Mouse (Mus musculus): ENCODE data around the gene Snrpg. TPM values are rescaled to one million over a fixed set of nuclear protein-coding genes. Genes with fewer than 3 reads are reported as not detected.
A peak's percentile ranks its signal among the peaks of the same experiment; 100 is the strongest.

Gene Snrpg
- polyA plus RNA-seq, 1 experiment from 2014 or later = 889 TPM

GRCm38 (mm10) chr6:86395021-86395420 is 23.9 kb downstream of the Snrpg start:
- Histone ChIP-seq H3K4me3 (peak overlapping the region; percentile 89), H3K36me3 (peaks cover 44% of the 10 kb centered on the region), H3K9me3 (replicated peaks) (no peaks in the 10 kb centered on the region), H3K4me1 (peaks cover 28% of the 10 kb centered on the region), H3K27ac (replicated peaks) (no peak overlapping the region), H3K27me3 (ENCODE audit: low read depth, poor library complexity, severe bottlenecking) (peaks cover 16% of the 10 kb centered on the region)
- WGBS = 91% methylated on average over 9 of the region's 9 CpGs
- DNase-seq (ENCODE audit: low spot score) = no peak

- no peak for DNase-seq (ENCODE audit: low spot score)
- H3K27ac ChIP-seq (replicated peaks) = peak overlapping the region; percentile 93
Observed at GRCm38 (mm10) chr6:86395969-86396368, 24.9 kb downstream of the Snrpg start.

GRCm38 (mm10) chr6:86396581-86397256 is 25.6 kb downstream of the Snrpg start, which contains the start of gene Pcyox1:
Gene Pcyox1, minus strand, starts transcription at chr6:86397154.
- 1% methylated on average over 51 of the region's 51 CpGs for WGBS
- peak within 1 kb of the TSS; percentile 93 for H3K27ac ChIP-seq (replicated peaks)

More at GRCm38 (mm10) chr6:86395969-86396368, 24.9 kb downstream of the Snrpg start:
- no peaks in the 10 kb centered on the region for H3K9me3 ChIP-seq (replicated peaks)
- H3K36me3 ChIP-seq = peaks cover 35% of the 10 kb centered on the region
- 50% methylated on average over 10 of the region's 10 CpGs for WGBS
- peaks cover 16% of the 10 kb centered on the region for H3K27me3 ChIP-seq (ENCODE audit: low read depth, poor library complexity, severe bottlenecking)
- H3K4me3 ChIP-seq = peak overlapping the region; percentile 89
- H3K4me1 ChIP-seq = peaks cover 34% of the 10 kb centered on the region

GRCm38 (mm10) chr6:86397257-86397980 is 26.3 kb downstream of the Snrpg start:
- H3K36me3 ChIP-seq = peaks cover 20% of the 10 kb centered on the region
- peak overlapping the region; percentile 93 for H3K27ac ChIP-seq (replicated peaks)
- peaks cover 35% of the 10 kb centered on the region for H3K4me1 ChIP-seq
- H3K4me3 ChIP-seq = peak overlapping the region; percentile 89
- DNase-seq (ENCODE audit: low spot score) = no peak
- WGBS = 8% methylated on average over 14 of the region's 14 CpGs
- peaks cover 16% of the 10 kb centered on the region for H3K27me3 ChIP-seq (ENCODE audit: low read depth, poor library complexity, severe bottlenecking)
- no peaks in the 10 kb centered on the region for H3K9me3 ChIP-seq (replicated peaks)

More at GRCm38 (mm10) chr6:86396581-86397256, 25.6 kb downstream of the Snrpg start, which contains the start of gene Pcyox1:
- Histone ChIP-seq H3K9me3 (replicated peaks) (no peaks in the 10 kb centered on the region), H3K27me3 (ENCODE audit: low read depth, poor library complexity, severe bottlenecking) (peaks cover 16% of the 10 kb centered on the region), H3K4me3 (peak within 1 kb of the TSS; percentile 89), H3K36me3 (peaks cover 27% of the 10 kb centered on the region), H3K4me1 (peaks cover 35% of the 10 kb centered on the region)
- DNase-seq (ENCODE audit: low spot score) = peak; percentile 91

GRCm38 (mm10) chr6:86398986-86399385 is 27.9 kb downstream of the Snrpg start:
- H3K4me1 ChIP-seq = peaks cover 40% of the 10 kb centered on the region
- no peak overlapping the region for H3K4me3 ChIP-seq
- H3K36me3 ChIP-seq = peaks cover 6% of the 10 kb centered on the region
- no peaks in the 10 kb centered on the region for H3K9me3 ChIP-seq (replicated peaks)
- H3K27me3 ChIP-seq (ENCODE audit: low read depth, poor library complexity, severe bottlenecking) = peaks cover 16% of the 10 kb centered on the region
- no peak for DNase-seq (ENCODE audit: low spot score)
- WGBS = 85% methylated on average over 2 of the region's 2 CpGs
- no peak overlapping the region for H3K27ac ChIP-seq (replicated peaks)

GRCm38 (mm10) chr6:86399995-86400394 is 28.9 kb downstream of the Snrpg start:
- no peaks in the 10 kb centered on the region for H3K9me3 ChIP-seq (replicated peaks)
- H3K36me3 ChIP-seq = no peaks in the 10 kb centered on the region
- DNase-seq (ENCODE audit: low spot score) = no peak
- H3K4me1 ChIP-seq = peaks cover 34% of the 10 kb centered on the region
- no peak overlapping the region for H3K27ac ChIP-seq (replicated peaks)
- H3K4me3 ChIP-seq = no peak overlapping the region
- H3K27me3 ChIP-seq (ENCODE audit: low read depth, poor library complexity, severe bottlenecking) = peaks cover 16% of the 10 kb centered on the region
- 86% methylated on average over 2 of the region's 2 CpGs for WGBS

GRCm38 (mm10) chr6:86400972-86401371 is 29.9 kb downstream of the Snrpg start:
- peak overlapping the region; percentile 38 for H3K4me3 ChIP-seq
- WGBS = 10% methylated on average over 9 of the region's 9 CpGs
- peaks cover 26% of the 10 kb centered on the region for H3K4me1 ChIP-seq

GRCm38 (mm10) chr6:86402681-86403607 is 31.8 kb downstream of the Snrpg start:
- H3K36me3 ChIP-seq = peaks cover 18% of the 10 kb centered on the region
- no peaks in the 10 kb centered on the region for H3K9me3 ChIP-seq (replicated peaks)
- H3K27ac ChIP-seq (replicated peaks) = peak overlapping the region; percentile 100
- H3K4me3 ChIP-seq = peak overlapping the region; percentile 86
- WGBS = 47% methylated on average over 12 of the region's 12 CpGs
- peaks cover 12% of the 10 kb centered on the region for H3K27me3 ChIP-seq (ENCODE audit: low read depth, poor library complexity, severe bottlenecking)
- H3K4me1 ChIP-seq = peaks cover 26% of the 10 kb centered on the region
- no peak for DNase-seq (ENCODE audit: low spot score)

More at GRCm38 (mm10) chr6:86400972-86401371, 29.9 kb downstream of the Snrpg start:
- Histone ChIP-seq H3K27ac (replicated peaks) (no peak overlapping the region), H3K36me3 (no peaks in the 10 kb centered on the region), H3K9me3 (replicated peaks) (no peaks in the 10 kb centered on the region), H3K27me3 (ENCODE audit: low read depth, poor library complexity, severe bottlenecking) (peaks cover 16% of the 10 kb centered on the region)
- DNase-seq (ENCODE audit: low spot score) = peak; percentile 71

GRCm38 (mm10) chr6:86403728-86404099 is 32.6 kb downstream of the Snrpg start:
- peak; percentile 86 for DNase-seq (ENCODE audit: low spot score)
- Histone ChIP-seq H3K4me1 (peaks cover 26% of the 10 kb centered on the region), H3K27ac (replicated peaks) (peak overlapping the region; percentile 100), H3K27me3 (ENCODE audit: low read depth, poor library complexity, severe bottlenecking) (peaks cover 5% of the 10 kb centered on the region), H3K4me3 (peak overlapping the region; percentile 86), H3K9me3 (replicated peaks) (no peaks in the 10 kb centered on the region), H3K36me3 (peaks cover 26% of the 10 kb centered on the region)
- WGBS = under 1% methylated on average over 15 of the region's 15 CpGs

- Histone ChIP-seq H3K36me3 (peaks cover 31% of the 10 kb centered on the region), H3K4me3 (peak within 1 kb of the TSS; percentile 86), H3K27me3 (ENCODE audit: low read depth, poor library complexity, severe bottlenecking) (no peaks in the 10 kb centered on the region), H3K4me1 (peaks cover 26% of the 10 kb centered on the region), H3K9me3 (replicated peaks) (no peaks in the 10 kb centered on the region), H3K27ac (replicated peaks) (peak within 1 kb of the TSS; percentile 100)
- DNase-seq (ENCODE audit: low spot score) = peak; percentile 98
- under 1% methylated on average over 62 of the region's 62 CpGs for WGBS
Observed at GRCm38 (mm10) chr6:86404100-86404861, 33.2 kb downstream of the Snrpg start, which contains the start of gene Tia1. Gene Tia1, plus strand, starts transcription at chr6:86404219.

GRCm38 (mm10) chr6:86404996-86405395 is 33.9 kb downstream of the Snrpg start:
- H3K27ac ChIP-seq (replicated peaks) = peak overlapping the region; percentile 100
- no peak for DNase-seq (ENCODE audit: low spot score)
- 1% methylated on average over 11 of the region's 11 CpGs for WGBS

More at GRCm38 (mm10) chr6:86404996-86405395, 33.9 kb downstream of the Snrpg start:
- Histone ChIP-seq H3K36me3 (peaks cover 37% of the 10 kb centered on the region), H3K4me3 (peak overlapping the region; percentile 86), H3K27me3 (ENCODE audit: low read depth, poor library complexity, severe bottlenecking) (no peaks in the 10 kb centered on the region), H3K4me1 (peaks cover 26% of the 10 kb centered on the region), H3K9me3 (replicated peaks) (no peaks in the 10 kb centered on the region)
